Comparison of ENCODE assay signal across 10 mouse cellular contexts in the genomic region with DNA sequence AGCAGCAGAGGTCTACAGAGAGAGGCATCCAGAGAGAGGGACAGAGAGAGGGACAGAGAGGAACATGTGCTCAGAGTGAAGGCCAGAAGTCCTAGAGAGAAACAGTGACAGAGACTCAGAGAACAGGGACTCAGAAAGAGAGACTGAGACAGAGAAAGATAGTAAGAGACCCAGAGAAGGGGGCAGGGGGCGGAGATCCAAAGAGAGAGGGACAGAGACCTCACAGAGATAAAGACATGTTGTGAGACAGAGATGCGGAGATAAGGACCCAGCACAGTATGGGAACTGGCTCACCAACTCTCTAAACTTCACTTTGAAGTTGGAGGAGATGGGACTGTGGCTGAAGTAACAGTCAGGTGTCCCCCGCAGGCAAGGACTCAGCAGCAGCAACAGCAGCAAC. TPM values are rescaled to one million over a fixed set of nuclear protein-coding genes. Genes with fewer than 3 reads are reported as not detected.
A peak's percentile ranks its signal among the peaks of the same experiment; 100 is the strongest.
DNase-seq lines count a peak whose midpoint lies in the region; ATAC-seq and TF ChIP-seq lines count a peak whose summit lies in the region.
"Had no signal": no experiment of that assay in that cellular context is flagged by ENCODE, and none has a peak within 500 bp of the region (broad histone marks: within the 10 kb centered on the region; RNA-seq: fewer than 3 reads in every experiment).

No protein-coding gene starts in this region.

- H3K27me3 ChIP-seq in lung, embryonic 14.5 days (ENCODE audit: insufficient read depth, low read length) = peaks cover 4% of the 10 kb centered on the region; the same call in 1 of the 2 replicates
- H3K27me3 ChIP-seq in hindbrain, postnatal 0 days (ENCODE audit: insufficient read depth, low read length) = no peaks in the 10 kb centered on the region
- no peaks in the 10 kb centered on the region for H3K27me3 ChIP-seq in midbrain, postnatal 0 days (ENCODE audit: insufficient read depth, low read length)

- peak; percentile 57 for DNase-seq in CD4-positive, CD25-positive, alpha-beta regulatory T cell, adult 2 months (ENCODE audit: low read depth, low spot score)
- DNase-seq in lung, embryonic 14.5 days = no peak
- DNase-seq in lung, postnatal 4 days = no peak
- DNase-seq in hindbrain, postnatal 0 days (ENCODE audit: low spot score) = no peak
- no peak for DNase-seq in midbrain, postnatal 0 days (ENCODE audit: low spot score)
- no peak for DNase-seq in gastrocnemius, postnatal 4 days (ENCODE audit: low spot score in 2 of 2)
- no peak for DNase-seq in urinary bladder, postnatal 25 days (ENCODE audit: low spot score)
- DNase-seq: adrenal gland, postnatal 10 days had no signal

- peak overlapping the region; percentile 83 for H3K4me2 ChIP-seq in lung, embryonic 14.5 days
- peak overlapping the region; percentile 67; the same call in 1 of the 2 replicates for H3K4me2 ChIP-seq in hindbrain, postnatal 0 days (ENCODE audit: low read depth, low read length)
- peak overlapping the region; percentile 58 for H3K4me2 ChIP-seq in midbrain, postnatal 0 days (ENCODE audit: low read depth, low read length, poor library complexity, severe bottlenecking)

- peak overlapping the region; percentile 42 for H3K4me3 ChIP-seq in lung, embryonic 14.5 days (ENCODE audit: low read depth, low read length)
- H3K4me3 ChIP-seq in hindbrain, postnatal 0 days (ENCODE audit: low read length) = no peak overlapping the region
- no peak overlapping the region for H3K4me3 ChIP-seq in midbrain, postnatal 0 days (ENCODE audit: low read depth, low read length)

- no peak overlapping the region for H3K27ac ChIP-seq in lung, embryonic 14.5 days (ENCODE audit: low read depth)
- H3K27ac ChIP-seq in hindbrain, postnatal 0 days = no peak overlapping the region
- H3K27ac ChIP-seq in midbrain, postnatal 0 days (ENCODE audit: low read depth, low read length) = no peak overlapping the region

- H3K36me3 ChIP-seq in lung, embryonic 14.5 days (ENCODE audit: insufficient read depth) = no peaks in the 10 kb centered on the region
- H3K36me3 ChIP-seq in hindbrain, postnatal 0 days (ENCODE audit: insufficient read depth, low read length) = no peaks in the 10 kb centered on the region
- no peaks in the 10 kb centered on the region for H3K36me3 ChIP-seq in midbrain, postnatal 0 days (ENCODE audit: insufficient read depth, low read length)

- H3K9me3 ChIP-seq in lung, embryonic 14.5 days (ENCODE audit: low read depth, low read length) = no peaks in the 10 kb centered on the region
- H3K9me3 ChIP-seq in hindbrain, postnatal 0 days (ENCODE audit: low read length) = no peaks in the 10 kb centered on the region
- no peaks in the 10 kb centered on the region for H3K9me3 ChIP-seq in midbrain, postnatal 0 days (ENCODE audit: low read length)

- WGBS in lung, embryonic 14.5 days = 57% methylated on average over 3 of the region's 3 CpGs
- 73% methylated on average over 3 of the region's 3 CpGs for WGBS in hindbrain, postnatal 0 days
- 77% methylated on average over 3 of the region's 3 CpGs for WGBS in midbrain, postnatal 0 days

- no peaks in the 10 kb centered on the region for H3K4me1 ChIP-seq in lung, embryonic 14.5 days (ENCODE audit: insufficient read depth)
- no peaks in the 10 kb centered on the region for H3K4me1 ChIP-seq in hindbrain, postnatal 0 days (ENCODE audit: insufficient read depth, low read length)
- H3K4me1 ChIP-seq in midbrain, postnatal 0 days (ENCODE audit: insufficient read depth, low read length) = no peaks in the 10 kb centered on the region

- ATAC-seq in CD4-positive, CD25-positive, alpha-beta regulatory T cell, adult 4 months = no peak
- ATAC-seq in lung, embryonic 14.5 days (ENCODE audit: insufficient read depth) = no peak
- ATAC-seq in hindbrain, postnatal 0 days = no peak
- no peak for ATAC-seq in midbrain, postnatal 0 days (ENCODE audit: low FRiP score)

- no peak overlapping the region for H3K9ac ChIP-seq in lung, embryonic 14.5 days
- H3K9ac ChIP-seq in hindbrain, postnatal 0 days (replicated peaks; ENCODE audit: low read length) = no peak overlapping the region
- no peak overlapping the region for H3K9ac ChIP-seq in midbrain, postnatal 0 days (replicated peaks; ENCODE audit: low read length, poor library complexity, severe bottlenecking)

- TF ChIP-seq CTCF in lung, embryonic 14.5 days (IDR thresholded peaks at IDR 0.05; ENCODE audit: low read depth) = no peak
- TF ChIP-seq CTCF in hindbrain, postnatal 0 days (IDR thresholded peaks at IDR 0.05; ENCODE audit: low read depth) = no peak
- no peak for TF ChIP-seq CTCF in midbrain, postnatal 0 days (IDR thresholded peaks at IDR 0.05)

RNA-seq across cellular contexts. Expression of a gene that starts 0.7 kb away (rescaled TPM):
- polyA plus RNA-seq in CD4-positive, CD25-positive, alpha-beta regulatory T cell, adult 4 months (2017; shearing (Covaris generic)) = not detected
- polyA plus RNA-seq in lung, embryonic 14.5 days (2014; fragmentation: Nextera tagmentation; extraction: Ambion mirVana) = 1.2 and 1.4 TPM in 2 replicates
- not detected in 2 replicates for total RNA-seq in hindbrain, postnatal 0 days (2014; rRNA removed)
- 0.15 TPM in 1 of 2 replicates, not detected in the other for polyA plus RNA-seq in hindbrain, postnatal 0 days (2015; fragmentation: Nextera tagmentation; extraction: Ambion mirVana)
- total RNA-seq in midbrain, postnatal 0 days (2014; rRNA removed) = 2.0 TPM in 1 of 2 replicates, not detected in the other
- 0.39 TPM in 1 of 2 replicates, not detected in the other for polyA plus RNA-seq in midbrain, postnatal 0 days (2015; fragmentation: Nextera tagmentation; extraction: Ambion mirVana)
- under 1 TPM in 1 of 2 experiments, not detected in 1; 0.34 TPM for total RNA-seq in gastrocnemius, postnatal 4 days (2021)
- total RNA-seq: adrenal gland, postnatal 10 days; gastrocnemius, adult 8-10 months had no signal

RNA-seq across cellular contexts. Expression of a gene that starts 0.9 kb away (rescaled TPM):
- 10 to 100 TPM; 89.0 to 91.7 TPM for polyA plus RNA-seq in CD4-positive, CD25-positive, alpha-beta regulatory T cell, adult 4 months (2017; shearing (Covaris generic))
- polyA plus RNA-seq in lung, embryonic 14.5 days (2014; fragmentation: Nextera tagmentation; extraction: Ambion mirVana) = 0.72 and 1.1 TPM in 2 replicates
- total RNA-seq in hindbrain, postnatal 0 days (2014; rRNA removed) = 5.8 and 8.0 TPM in 2 replicates
- 2.1 and 3.0 TPM in 2 replicates for polyA plus RNA-seq in hindbrain, postnatal 0 days (2015; fragmentation: Nextera tagmentation; extraction: Ambion mirVana)
- 3.4 and 7.8 TPM in 2 replicates for total RNA-seq in midbrain, postnatal 0 days (2014; rRNA removed)
- 1.3 and 1.7 TPM in 2 replicates for polyA plus RNA-seq in midbrain, postnatal 0 days (2015; fragmentation: Nextera tagmentation; extraction: Ambion mirVana)
- 1 to 10 TPM; 2.4 to 5.1 TPM for total RNA-seq in gastrocnemius, postnatal 4 days (2021)

RNA-seq across cellular contexts. Expression of a gene that starts 6.8 kb away (rescaled TPM):
- polyA plus RNA-seq in CD4-positive, CD25-positive, alpha-beta regulatory T cell, adult 4 months (2017; shearing (Covaris generic)) = 1,000 to 10,000 TPM; 5,632 to 7,602 TPM
- polyA plus RNA-seq in lung, embryonic 14.5 days (2014; fragmentation: Nextera tagmentation; extraction: Ambion mirVana) = 1,527 and 1,587 TPM in 2 replicates
- 1,377 and 1,807 TPM in 2 replicates for total RNA-seq in hindbrain, postnatal 0 days (2014; rRNA removed)
- polyA plus RNA-seq in hindbrain, postnatal 0 days (2015; fragmentation: Nextera tagmentation; extraction: Ambion mirVana) = 800 and 828 TPM in 2 replicates
- total RNA-seq in midbrain, postnatal 0 days (2014; rRNA removed) = 1,048 and 1,621 TPM in 2 replicates
- 667 and 701 TPM in 2 replicates for polyA plus RNA-seq in midbrain, postnatal 0 days (2015; fragmentation: Nextera tagmentation; extraction: Ambion mirVana)
- 1,000 to 10,000 TPM; 1,483 to 1,628 TPM for total RNA-seq in gastrocnemius, postnatal 4 days (2021)

RNA-seq across cellular contexts. Expression of a gene that starts 11.1 kb away (rescaled TPM):
- polyA plus RNA-seq in CD4-positive, CD25-positive, alpha-beta regulatory T cell, adult 4 months (2017; shearing (Covaris generic)) = 1,000 to 10,000 TPM; 3,755 to 5,441 TPM
- polyA plus RNA-seq in lung, embryonic 14.5 days (2014; fragmentation: Nextera tagmentation; extraction: Ambion mirVana) = 1,873 and 1,878 TPM in 2 replicates
- 743 and 824 TPM in 2 replicates for total RNA-seq in hindbrain, postnatal 0 days (2014; rRNA removed)
- 768 and 794 TPM in 2 replicates for polyA plus RNA-seq in hindbrain, postnatal 0 days (2015; fragmentation: Nextera tagmentation; extraction: Ambion mirVana)
- 1,069 and 1,136 TPM in 2 replicates for total RNA-seq in midbrain, postnatal 0 days (2014; rRNA removed)
- 671 and 697 TPM in 2 replicates for polyA plus RNA-seq in midbrain, postnatal 0 days (2015; fragmentation: Nextera tagmentation; extraction: Ambion mirVana)
- total RNA-seq in gastrocnemius, postnatal 4 days (2021) = 1,000 to 10,000 TPM in 1 of 2 experiments, 100 to 1,000 TPM in 1; 985 to 1,047 TPM

RNA-seq across cellular contexts. Expression of a gene that starts 18.7 kb away (rescaled TPM):
- 10 to 100 TPM; 40.4 to 50.6 TPM for polyA plus RNA-seq in CD4-positive, CD25-positive, alpha-beta regulatory T cell, adult 4 months (2017; shearing (Covaris generic))
- polyA plus RNA-seq in lung, embryonic 14.5 days (2014; fragmentation: Nextera tagmentation; extraction: Ambion mirVana) = 110 and 112 TPM in 2 replicates
- total RNA-seq in hindbrain, postnatal 0 days (2014; rRNA removed) = 119 and 124 TPM in 2 replicates
- polyA plus RNA-seq in hindbrain, postnatal 0 days (2015; fragmentation: Nextera tagmentation; extraction: Ambion mirVana) = 79.3 and 80.5 TPM in 2 replicates
- 104 and 124 TPM in 2 replicates for total RNA-seq in midbrain, postnatal 0 days (2014; rRNA removed)
- 77.1 and 81.6 TPM in 2 replicates for polyA plus RNA-seq in midbrain, postnatal 0 days (2015; fragmentation: Nextera tagmentation; extraction: Ambion mirVana)
- total RNA-seq in gastrocnemius, postnatal 4 days (2021) = 10 to 100 TPM; 52.1 to 59.3 TPM

Comparison
In these comparisons a context has a peak if more than half of its experiments do, and no peak if none do; other contexts are left out.
1. RNA of a gene that starts 0.9 kb away (polyA plus RNA-seq): 89.0 to 91.7 TPM in CD4-positive, CD25-positive, alpha-beta regulatory T cell, adult 4 months; 2.1 to 3.0 TPM in hindbrain, postnatal 0 days, 1.3 to 1.7 TPM in midbrain, postnatal 0 days and 0.72 to 1.1 TPM in lung, embryonic 14.5 days; every median in the first group is over 10 times any median in the second.
2. Peak in every context shown above with its lines, with median percentiles within 50 percentile points of each other: H3K4me2 ChIP-seq.